Mouse (Mus musculus) neural tube, embryonic 15.5 days (tissue): ENCODE data around the gene Cdc37. TPM values are rescaled to one million over a fixed set of nuclear protein-coding genes. Genes with fewer than 3 reads are reported as not detected.
A peak's percentile ranks its signal among the peaks of the same experiment; 100 is the strongest.

Experiments
- ATAC-seq: fragments of 200-750 bp; cut with Nextera tagmentation; 2 replicates; pipeline ENCODE4 v1.8.0; 2017; ENCODE audit warnings: mild to moderate bottlenecking, moderate TSS enrichment, moderate library complexity; ENCODE audit not compliant: low FRiP score
- H3K27ac ChIP-seq: fragments of 300-500 bp; sonication (generic); replicated peaks from 2 replicates; pipeline ENCODE4 v1.5.1; 2015; ENCODE audit warnings: mild to moderate bottlenecking, inconsistent platforms
- H3K27me3 ChIP-seq: fragments of 300-500 bp; sonication (generic); replicated peaks from 2 replicates; pipeline ENCODE4 v1.6.1; 2015; ENCODE audit warnings: inconsistent platforms
- H3K36me3 ChIP-seq: fragments of 300-500 bp; sonication (generic); 2 replicates; pipeline ENCODE4 v1.6.1; 2015; ENCODE audit warnings: inconsistent platforms
- H3K4me1 ChIP-seq: fragments of 300-500 bp; sonication (generic); 2 replicates; pipeline ENCODE4 v1.6.1; 2015; ENCODE audit warnings: inconsistent platforms
- H3K4me2 ChIP-seq: fragments of 300-500 bp; sonication (generic); 2 replicates; pipeline ENCODE4 v1.6.1; 2015; ENCODE audit warnings: inconsistent platforms, mild to moderate bottlenecking, moderate library complexity
- H3K4me3 ChIP-seq: fragments of 300-500 bp; sonication (generic); replicated peaks from 2 replicates; pipeline ENCODE4 v1.5.1; 2015; ENCODE audit warnings: mild to moderate bottlenecking, inconsistent platforms
- H3K9ac ChIP-seq: fragments of 300-500 bp; sonication (generic); replicated peaks from 2 replicates; pipeline ENCODE4 v1.6.1; 2015; ENCODE audit warnings: mild to moderate bottlenecking, inconsistent platforms
- H3K9me3 ChIP-seq: fragments of 300-500 bp; sonication (generic); replicated peaks from 2 replicates; pipeline ENCODE4 v1.6.1; 2016; ENCODE audit warnings: inconsistent platforms
- WGBS: fragments of 180-500 bp; shearing (Covaris S2); methylation state at CpG from one replicate; pipeline ENCODE4 v1.1.7; 2015; ENCODE audit warnings: mixed read lengths; 5-methylcytosine and 5-hydroxymethylcytosine counted together
- polyA plus RNA-seq: library from polyadenylated mRNA; unstranded; fragments of >200 nt; fragmentation: Nextera tagmentation; extraction: Ambion mirVana; gene quantifications from 2 replicates; pipeline ENCODE4 v1.2.1, GENCODE M21; 2015

Cdc37 gene
- polyA plus RNA-seq, 1 experiment from 2014 or later: 199 TPM

- WGBS: 8% methylated on average over 31 of the region's 34 CpGs
- Histone ChIP-seq H3K9ac (no peak overlapping the region), H3K27me3 (peaks cover 38% of the 10 kb centered on the region), H3K4me2 (peak overlapping the region; percentile 46), H3K27ac (no peak overlapping the region), H3K9me3 (no peaks in the 10 kb centered on the region), H3K4me3 (peak overlapping the region; percentile 24), H3K4me1 (peaks cover 10% of the 10 kb centered on the region), H3K36me3 (no peaks in the 10 kb centered on the region)
- ATAC-seq: no peak; the same call in 1 of the 2 replicates
These were observed 34.2 kb upstream of the Cdc37 start for GRCm38 (mm10) chr9:21183905-21184413.

DNA sequence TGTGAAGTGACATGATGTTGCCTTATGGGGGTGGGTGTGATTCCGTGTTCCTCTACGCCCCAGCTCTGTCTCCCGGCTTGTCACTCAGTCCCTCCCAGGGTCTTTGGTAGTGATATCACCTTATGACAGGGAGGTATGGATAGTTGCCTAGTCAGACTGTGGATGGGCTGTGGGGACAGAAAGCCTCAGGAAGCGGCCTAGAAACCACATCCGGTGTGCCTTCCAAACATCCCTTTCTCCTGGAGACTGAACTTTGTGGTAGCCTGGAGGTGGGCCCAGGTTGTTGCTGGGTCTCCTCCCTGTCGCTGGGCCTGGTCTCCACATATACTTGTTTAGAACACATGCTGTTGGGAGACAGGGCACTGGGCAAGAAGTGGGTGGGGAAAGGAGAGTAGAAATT lies 33.6 kb upstream of the Cdc37 start:
- WGBS: 89% methylated on average over 6 of the region's 6 CpGs
- no peak for ATAC-seq

GRCm38 (mm10) chr9:21181421-21182220 lies 31.8 kb upstream of the Cdc37 start:
- no peaks in the 10 kb centered on the region for H3K36me3 ChIP-seq
- H3K4me1 ChIP-seq: peaks cover 10% of the 10 kb centered on the region
- 12% methylated on average over 47 of the region's 48 CpGs for WGBS
- H3K9me3 ChIP-seq: no peaks in the 10 kb centered on the region
- H3K9ac ChIP-seq: no peak overlapping the region; the same call in 1 of the 2 replicates
- no peak overlapping the region for H3K27ac ChIP-seq
- peak overlapping the region; percentile 24 for H3K4me3 ChIP-seq
- peaks cover 38% of the 10 kb centered on the region for H3K27me3 ChIP-seq
- H3K4me2 ChIP-seq: peak overlapping the region; percentile 49
- no peak for ATAC-seq

More for the DNA sequence above, 33.6 kb upstream of the Cdc37 start:
- H3K9ac ChIP-seq: no peak overlapping the region
- no peak overlapping the region for H3K4me2 ChIP-seq
- no peaks in the 10 kb centered on the region for H3K9me3 ChIP-seq
- H3K4me1 ChIP-seq: peaks cover 10% of the 10 kb centered on the region
- no peak overlapping the region for H3K4me3 ChIP-seq
- no peaks in the 10 kb centered on the region for H3K36me3 ChIP-seq
- no peak overlapping the region for H3K27ac ChIP-seq
- peaks cover 38% of the 10 kb centered on the region for H3K27me3 ChIP-seq

GRCm38 (mm10) chr9:21180841-21181240 lies 31.1 kb upstream of the Cdc37 start:
- no peak overlapping the region for H3K27ac ChIP-seq
- whole genome bisulfite sequencing: 38% methylated on average over 1 of the region's 1 CpGs
- H3K4me1 ChIP-seq: peaks cover 10% of the 10 kb centered on the region
- H3K9ac ChIP-seq: no peak overlapping the region
- peaks cover 38% of the 10 kb centered on the region for H3K27me3 ChIP-seq
- H3K9me3 ChIP-seq: no peaks in the 10 kb centered on the region
- no peak overlapping the region for H3K4me3 ChIP-seq
- H3K36me3 ChIP-seq: no peaks in the 10 kb centered on the region
- H3K4me2 ChIP-seq: no peak overlapping the region
- no peak for ATAC-seq

DNA sequence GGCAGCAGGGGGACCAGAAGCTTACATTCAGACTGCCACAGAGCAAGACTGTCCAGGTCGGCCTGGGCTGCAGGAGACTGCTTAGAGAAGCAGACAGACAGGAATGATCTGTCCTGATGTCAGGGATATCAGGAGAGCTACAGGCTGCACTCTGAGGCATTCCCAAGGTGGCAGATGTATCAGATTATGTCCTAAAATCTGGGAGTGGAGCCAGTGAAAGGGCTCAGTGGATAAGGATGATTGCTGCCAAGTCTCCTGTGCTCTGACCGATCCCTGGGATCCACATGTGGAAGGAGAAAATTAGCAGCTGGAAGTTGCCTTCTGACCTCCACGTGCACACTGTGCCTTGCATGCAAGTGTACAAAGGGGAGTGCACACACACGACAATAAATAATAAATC lies 30.6 kb upstream of the Cdc37 start:
- Histone ChIP-seq H3K27ac (no peak overlapping the region), H3K4me2 (no peak overlapping the region), H3K9me3 (no peaks in the 10 kb centered on the region), H3K36me3 (no peaks in the 10 kb centered on the region), H3K27me3 (peaks cover 36% of the 10 kb centered on the region), H3K9ac (no peak overlapping the region), H3K4me3 (no peak overlapping the region), H3K4me1 (peaks cover 10% of the 10 kb centered on the region)
- WGBS: 63% methylated on average over 4 of the region's 4 CpGs
- no peak for ATAC-seq

DNA sequence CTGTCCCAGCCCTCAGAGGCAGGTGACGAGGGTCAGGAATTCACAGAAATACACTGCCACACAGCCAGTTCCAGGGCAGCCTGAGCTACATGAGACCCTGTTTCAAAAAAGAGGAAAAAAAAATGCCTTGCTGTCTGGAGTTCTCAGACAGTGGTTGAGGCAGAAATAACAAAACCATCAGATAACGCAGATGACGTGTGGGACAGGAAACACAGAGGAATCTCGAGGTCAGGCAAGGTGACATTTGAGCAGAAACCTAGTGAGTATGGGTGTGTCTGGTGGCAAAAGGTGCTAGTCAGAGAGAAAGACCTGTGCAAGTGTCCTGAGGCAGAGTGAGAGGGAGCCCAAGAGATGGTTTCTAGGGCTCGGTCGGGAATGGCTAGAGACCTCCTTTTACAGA lies 22.6 kb upstream of the Cdc37 start:
- no peak for ATAC-seq
- Histone ChIP-seq H3K4me3 (no peak overlapping the region), H3K36me3 (no peaks in the 10 kb centered on the region), H3K27ac (no peak overlapping the region), H3K9me3 (no peaks in the 10 kb centered on the region), H3K9ac (no peak overlapping the region), H3K4me2 (no peak overlapping the region), H3K4me1 (peaks cover 13% of the 10 kb centered on the region), H3K27me3 (peaks cover 12% of the 10 kb centered on the region)
- 84% methylated on average over 6 of the region's 6 CpGs for WGBS

GRCm38 (mm10) chr9:21169157-21169556 lies 19.4 kb upstream of the Cdc37 start:
- Histone ChIP-seq H3K4me2 (no peak overlapping the region), H3K4me1 (peaks cover 44% of the 10 kb centered on the region), H3K36me3 (no peaks in the 10 kb centered on the region), H3K27ac (no peak overlapping the region), H3K4me3 (no peak overlapping the region), H3K27me3 (peaks cover 44% of the 10 kb centered on the region), H3K9ac (no peak overlapping the region), H3K9me3 (no peaks in the 10 kb centered on the region)
- WGBS: 38% methylated on average over 1 of the region's 1 CpGs
- no peak for ATAC-seq

DNA sequence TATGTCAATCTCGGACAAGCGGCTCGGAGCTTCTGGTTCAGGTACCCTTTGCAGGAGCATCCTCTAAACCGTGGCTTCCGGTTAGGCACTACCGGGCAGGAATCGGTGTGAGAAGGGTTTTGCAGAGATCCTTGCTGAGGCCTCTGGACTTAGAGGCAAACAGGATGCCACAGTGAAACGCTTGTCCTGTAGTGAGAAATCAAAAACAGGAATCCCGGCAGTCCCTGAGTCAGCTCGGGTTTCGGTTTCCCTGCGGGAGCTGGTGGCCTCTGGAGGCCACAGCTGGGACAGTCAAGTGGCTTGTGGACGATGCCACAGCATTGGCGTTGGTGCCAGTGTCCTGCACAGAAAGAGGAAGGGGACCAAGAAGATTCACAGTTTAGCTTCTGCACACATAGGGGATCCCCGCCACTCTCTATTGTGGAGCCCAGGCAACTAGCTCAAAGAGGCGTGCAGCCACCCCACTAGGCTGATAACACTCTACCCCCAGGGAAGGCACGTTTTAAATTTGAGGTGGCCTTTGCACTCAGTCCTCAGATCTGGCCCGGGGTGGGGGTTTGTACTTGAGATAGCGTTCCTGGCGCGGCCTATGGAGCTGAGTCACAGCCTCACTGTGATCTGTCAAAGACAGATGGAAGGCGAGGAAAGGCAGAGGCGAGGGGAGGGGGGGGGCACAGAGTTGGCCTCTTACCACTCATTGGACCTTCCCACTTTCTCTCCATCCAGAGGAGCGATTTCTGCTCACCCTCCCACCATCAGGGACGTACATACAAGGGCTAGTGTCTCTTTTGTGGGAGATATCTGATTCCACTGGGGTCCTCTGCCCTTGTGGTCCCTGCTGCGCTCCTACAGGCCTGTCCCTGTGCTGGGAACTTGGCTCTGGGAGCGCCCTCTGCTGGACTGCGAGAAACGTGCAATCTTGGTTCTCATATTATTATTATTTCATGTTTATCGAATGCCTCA lies 18.7 kb upstream of the Cdc37 start:
- Histone ChIP-seq H3K4me1 (peaks cover 47% of the 10 kb centered on the region), H3K9ac (0 out of 2 replicates have a peak overlapping the region, but pooled peaks have one; percentile 26), H3K27ac (peak overlapping the region; percentile 67), H3K36me3 (no peaks in the 10 kb centered on the region), H3K4me2 (peak overlapping the region; percentile 29), H3K9me3 (no peaks in the 10 kb centered on the region), H3K27me3 (peaks cover 51% of the 10 kb centered on the region), H3K4me3 (no peak overlapping the region)
- 11% methylated on average over 30 of the region's 30 CpGs for WGBS
- no peak for ATAC-seq

DNA sequence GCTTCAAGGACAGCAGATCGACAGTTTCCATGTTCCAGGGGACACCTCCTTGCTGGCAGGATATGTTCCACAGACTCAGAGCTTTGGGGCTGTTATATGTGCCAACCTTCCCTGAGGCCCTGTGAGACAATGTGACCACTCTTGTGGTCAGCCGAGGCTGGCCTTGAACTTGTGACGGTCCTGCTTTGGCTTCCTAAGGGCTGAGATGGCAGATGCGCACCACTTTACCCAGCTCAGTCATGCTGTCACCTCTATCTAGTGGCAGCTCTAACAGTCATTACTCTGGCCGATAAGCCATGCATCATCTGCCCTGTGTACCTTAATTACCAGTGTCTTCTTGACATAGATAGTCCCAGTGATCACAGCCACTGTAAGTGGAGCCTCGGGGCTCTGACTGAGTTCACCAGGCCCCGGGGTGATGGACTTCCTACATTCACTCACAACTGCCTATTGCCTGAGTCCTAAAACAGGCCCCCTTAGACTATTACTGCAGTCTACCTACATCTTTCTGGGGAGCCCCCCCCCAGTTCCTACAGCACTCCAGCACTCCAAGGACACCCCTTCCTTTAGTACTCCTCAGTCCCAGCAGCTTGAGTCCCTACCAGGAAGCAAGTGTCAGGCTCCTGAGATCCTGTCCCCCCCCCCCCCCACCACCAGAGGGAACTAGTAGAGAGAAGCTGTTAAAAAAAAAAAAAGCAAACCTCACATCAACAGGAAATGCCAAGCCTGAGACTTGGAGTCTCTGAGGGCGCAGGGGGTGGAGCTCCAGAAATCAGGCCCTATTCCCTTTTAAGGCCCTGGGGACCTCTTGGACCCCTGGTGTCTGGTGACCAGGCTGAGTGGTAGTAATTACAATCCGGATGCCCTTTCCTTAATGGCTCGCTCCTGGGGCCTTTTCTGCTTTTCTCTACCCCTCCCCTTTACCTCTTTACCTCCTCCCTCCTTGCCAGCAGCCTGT lies 17.6 kb upstream of the Cdc37 start:
- Histone ChIP-seq H3K4me2 (peak overlapping the region; percentile 29), H3K27ac (peak overlapping the region; percentile 67), H3K9ac (no peak overlapping the region), H3K4me3 (no peak overlapping the region), H3K36me3 (no peaks in the 10 kb centered on the region), H3K4me1 (peaks cover 47% of the 10 kb centered on the region), H3K9me3 (no peaks in the 10 kb centered on the region), H3K27me3 (peaks cover 59% of the 10 kb centered on the region)
- 55% methylated on average over 10 of the region's 10 CpGs for WGBS
- ATAC-seq: no peak

- ATAC-seq: no peak
- Histone ChIP-seq H3K27me3 (peaks cover 63% of the 10 kb centered on the region), H3K9ac (no peak overlapping the region), H3K4me1 (peaks cover 50% of the 10 kb centered on the region), H3K36me3 (no peaks in the 10 kb centered on the region), H3K9me3 (no peaks in the 10 kb centered on the region), H3K4me2 (peak overlapping the region; percentile 81), H3K27ac (no peak overlapping the region), H3K4me3 (peak overlapping the region; percentile 42)
- 36% methylated on average over 3 of the region's 3 CpGs for WGBS
These were observed 16.7 kb upstream of the Cdc37 start for GRCm38 (mm10) chr9:21166516-21166915.
